Mouse (Mus musculus) spleen, adult 2 months (tissue): ENCODE data around the gene Zbtb8os.

Experiments used
- CTCF ChIP-seq: fragments of 200-500 bp; IDR thresholded peaks from 2 replicates; pipeline ENCODE4 v1.5.1; 2011; ENCODE audit warnings: mild to moderate bottlenecking, inconsistent platforms; ENCODE audit not compliant: insufficient read depth, insufficient read length, insufficient replicate concordance; ENCODE audit errors: extremely low read depth
- POLR2A ChIP-seq: fragments of 200-500 bp; IDR thresholded peaks from 2 replicates; pipeline ENCODE4 v1.6.1; 2011; ENCODE audit warnings: low read depth, low read length, inconsistent platforms

- TF ChIP-seq CTCF, result no peak
- no peak for TF ChIP-seq POLR2A
Observed at GRCm38 (mm10) chr4:129336291-129336690, 796 bp downstream of the Zbtb8os start.
